Mouse (Mus musculus): ENCODE data around the gene Med27.

Gene Med27

DNA sequence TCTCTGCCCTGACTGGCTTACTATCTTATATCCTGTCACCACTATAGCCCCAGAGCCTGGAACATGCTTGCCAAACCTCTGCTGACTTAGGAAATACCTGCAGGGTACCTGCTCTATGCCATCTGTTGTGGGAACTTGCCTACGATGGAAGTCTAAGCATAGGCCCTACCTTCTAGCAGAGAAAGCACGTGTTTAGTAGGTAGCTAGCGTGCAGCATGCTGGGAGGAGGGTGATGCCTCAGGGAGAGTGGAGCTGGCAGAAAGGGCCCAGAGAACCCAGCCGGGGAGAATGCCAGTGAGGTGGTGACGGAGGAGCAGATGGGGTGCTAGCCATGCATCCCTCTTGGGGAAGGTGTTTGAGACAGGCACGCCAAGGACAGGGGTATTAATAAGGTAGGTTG, 89.8 kb downstream of the Med27 start:
- no peak for DNase-seq (ENCODE audit: low spot score in 2 of 2)

DNA sequence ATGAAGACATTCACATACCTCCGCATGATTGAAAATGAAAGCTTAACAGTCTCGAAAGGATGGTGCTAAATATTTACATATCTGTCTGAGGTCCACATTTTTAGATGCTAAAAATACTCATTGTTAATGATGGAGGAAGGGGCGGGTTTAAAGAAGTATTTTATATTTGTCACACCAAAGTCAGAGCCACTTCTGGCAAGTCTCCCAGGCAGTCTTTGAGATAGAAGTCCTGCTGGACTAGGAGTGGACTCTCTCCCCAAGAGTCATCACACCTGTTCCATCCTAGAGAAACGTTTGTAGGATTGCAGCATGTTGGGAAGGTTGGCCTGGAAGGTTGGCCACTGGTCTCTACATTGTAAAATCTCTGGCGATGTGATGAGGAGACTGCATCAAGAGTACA, 90.5 kb downstream of the Med27 start:
- no peak for DNase-seq (ENCODE audit: low spot score in 2 of 2)

DNA sequence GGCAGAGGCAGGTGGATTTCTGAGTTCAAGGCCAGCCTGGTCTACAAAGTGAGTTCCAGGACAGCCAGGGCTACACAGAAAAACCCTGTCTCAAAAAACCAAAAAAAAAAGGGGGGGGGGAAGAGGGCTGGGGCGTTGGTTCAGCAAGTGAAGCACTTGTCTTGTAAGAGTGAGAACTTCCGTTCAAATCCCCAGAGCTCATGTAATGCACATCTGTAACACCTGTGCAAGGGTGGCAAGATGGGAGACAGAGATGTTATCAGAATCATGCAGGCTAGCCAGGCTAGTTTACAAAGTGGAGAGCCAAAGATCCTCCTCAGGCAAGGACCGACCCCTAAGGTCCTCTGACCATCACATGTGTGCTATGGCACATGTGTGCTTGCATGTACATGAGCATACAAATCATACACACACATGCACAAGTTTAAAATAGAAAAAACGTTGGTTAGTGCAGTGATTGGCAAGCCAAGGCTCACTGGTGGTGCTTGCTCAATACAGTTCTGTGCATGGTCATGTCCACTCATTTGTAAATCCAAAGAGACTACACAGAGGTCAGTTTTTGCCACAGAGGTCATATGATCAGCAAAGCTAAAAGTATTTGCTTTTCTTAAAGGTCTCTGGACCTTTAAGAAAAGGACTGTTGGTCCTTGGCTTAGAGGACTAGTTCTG, 91.4 kb downstream of the Med27 start:
- DNase-seq (ENCODE audit: low spot score in 2 of 2): no peak

DNA sequence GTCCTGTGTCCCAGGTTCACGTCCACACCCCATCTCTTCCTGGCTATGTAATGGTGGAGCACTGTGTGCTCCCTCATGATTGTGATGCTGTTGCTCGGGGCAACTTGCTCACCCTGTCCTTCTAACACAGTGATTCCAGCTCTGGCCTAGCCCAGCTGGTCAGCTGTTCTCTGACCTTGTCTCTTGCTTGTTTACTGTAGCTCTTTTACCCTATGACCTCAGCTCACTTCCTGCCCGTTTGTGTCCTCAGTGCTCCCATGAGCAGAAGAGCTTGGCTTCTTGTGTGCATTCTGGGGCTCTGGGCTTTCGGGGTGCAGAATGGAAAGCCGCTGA, 91.9 kb downstream of the Med27 start:
- DNase-seq (ENCODE audit: low spot score in 2 of 2): no peak

DNA sequence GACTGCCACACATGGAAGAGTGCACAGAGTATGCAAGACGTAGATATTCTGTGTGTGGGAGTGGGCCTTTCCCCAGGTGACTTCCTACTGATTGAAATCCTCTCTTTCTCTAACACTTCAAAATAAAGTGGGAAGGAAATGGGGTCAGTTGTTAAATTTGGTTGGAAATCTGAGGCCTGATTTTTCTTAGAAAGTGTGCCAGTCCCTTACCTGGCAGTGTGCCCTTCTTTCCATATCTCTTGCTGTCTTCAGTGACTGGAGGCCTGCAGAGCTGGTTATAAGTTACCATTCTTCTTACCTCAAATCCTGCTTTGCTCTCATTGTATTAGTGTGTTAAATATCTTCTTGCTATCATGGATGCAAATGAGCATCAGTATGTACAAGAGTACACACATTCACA, 92.4 kb downstream of the Med27 start:
- no peak for DNase-seq (ENCODE audit: low spot score in 2 of 2)

DNA sequence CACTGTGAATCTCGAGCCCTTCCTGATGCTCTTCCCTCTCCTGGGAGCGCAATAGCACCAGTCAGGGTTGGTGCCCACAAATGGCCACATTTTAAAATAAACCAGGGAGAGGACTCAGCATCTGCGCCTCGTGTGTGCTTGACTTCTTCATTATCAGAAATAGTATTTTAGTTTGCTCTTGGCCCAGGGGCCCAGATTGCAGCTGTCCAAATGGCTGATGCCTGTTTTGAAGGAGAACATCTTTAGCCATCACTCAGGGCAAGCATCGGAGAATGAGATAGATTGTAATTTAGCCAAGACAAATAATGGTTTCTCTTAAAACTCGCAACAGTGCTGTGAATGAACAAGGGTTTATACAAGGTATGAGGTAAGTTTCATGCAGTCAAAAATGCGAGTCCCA, 92.8 kb downstream of the Med27 start:
- DNase-seq (ENCODE audit: low spot score in 2 of 2): no peak

DNA sequence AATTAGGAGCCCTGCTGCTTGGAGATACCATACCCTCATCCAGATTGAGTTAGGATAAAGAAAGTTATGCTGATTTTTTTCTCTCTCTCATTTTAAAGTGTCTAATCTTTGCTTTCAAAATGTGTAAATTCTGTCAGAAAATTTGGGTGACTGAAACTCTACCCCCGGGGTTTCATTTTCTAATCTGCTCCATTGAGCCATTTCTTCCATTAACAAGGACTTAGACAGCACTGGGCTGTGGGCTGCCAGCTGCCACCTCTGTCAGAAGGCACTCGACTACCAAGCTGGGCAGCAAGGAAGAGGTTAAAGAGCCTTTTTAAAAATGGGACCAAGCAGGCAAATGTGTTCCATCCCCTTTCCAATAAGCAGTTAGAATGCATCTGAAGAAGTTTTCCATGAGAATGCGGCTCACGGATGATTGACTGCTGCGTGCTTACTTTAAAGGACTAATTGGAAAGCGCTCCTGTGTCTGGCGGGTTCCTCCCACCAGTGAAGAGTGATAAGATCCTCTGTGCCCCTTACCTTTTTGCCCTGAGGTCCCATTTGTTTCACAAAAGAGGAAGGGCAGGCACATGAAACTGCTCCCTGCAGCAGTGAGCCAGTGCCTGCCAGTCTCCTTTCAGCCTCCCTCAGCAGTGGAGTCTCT, 93.4 kb downstream of the Med27 start:
- DNase-seq (ENCODE audit: low spot score in 2 of 2): no peak

DNA sequence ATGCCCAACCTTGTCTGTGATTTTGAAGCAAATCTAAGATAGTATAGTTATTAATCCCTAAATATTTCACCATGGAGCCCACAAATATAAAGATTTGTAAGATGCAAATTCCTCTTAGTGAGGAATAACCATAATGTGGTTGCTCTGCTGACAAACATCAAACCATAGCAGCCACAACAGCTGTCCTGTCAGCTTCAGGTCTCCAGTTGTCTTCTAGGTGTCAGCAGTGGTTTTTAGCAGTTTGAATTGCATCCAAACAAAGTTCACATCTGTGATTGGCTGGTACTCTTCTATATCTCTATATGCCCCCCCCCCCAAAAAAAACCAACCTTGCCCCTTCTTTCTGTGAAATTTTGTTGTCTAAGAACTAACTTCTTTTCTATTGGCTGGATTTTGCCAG, 95.7 kb downstream of the Med27 start:
- no peak for DNase-seq (ENCODE audit: low spot score in 2 of 2)

DNA sequence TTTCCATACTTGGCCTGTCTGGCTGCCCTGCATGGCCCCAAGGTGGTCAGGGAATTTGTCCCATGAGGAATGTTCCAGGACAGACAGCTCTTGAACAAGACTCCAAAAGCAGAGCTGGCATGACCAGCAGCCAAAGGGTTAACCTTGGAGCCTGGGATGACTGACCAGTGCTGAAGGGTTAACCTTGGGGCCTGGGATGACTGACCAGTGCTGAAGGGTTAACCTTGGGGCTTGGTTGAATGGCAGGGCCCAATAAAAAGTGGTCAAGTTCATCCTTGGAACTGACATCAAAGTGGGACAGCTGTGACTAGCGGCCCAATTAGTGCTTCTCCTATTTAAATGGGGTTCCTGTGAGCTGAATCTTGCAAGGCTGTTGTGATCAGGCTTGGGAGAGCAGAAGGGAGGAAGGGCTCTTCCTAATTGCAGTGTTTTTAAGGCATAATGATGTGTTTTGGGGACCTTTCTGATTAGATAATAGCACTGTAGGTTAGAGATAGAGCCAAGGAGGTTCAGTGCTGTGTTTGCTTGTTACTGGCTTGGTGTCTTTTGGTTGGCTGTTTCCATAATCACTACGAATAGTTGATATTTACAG, 97.1 kb downstream of the Med27 start:
- no peak for DNase-seq (ENCODE audit: low spot score in 2 of 2)

DNA sequence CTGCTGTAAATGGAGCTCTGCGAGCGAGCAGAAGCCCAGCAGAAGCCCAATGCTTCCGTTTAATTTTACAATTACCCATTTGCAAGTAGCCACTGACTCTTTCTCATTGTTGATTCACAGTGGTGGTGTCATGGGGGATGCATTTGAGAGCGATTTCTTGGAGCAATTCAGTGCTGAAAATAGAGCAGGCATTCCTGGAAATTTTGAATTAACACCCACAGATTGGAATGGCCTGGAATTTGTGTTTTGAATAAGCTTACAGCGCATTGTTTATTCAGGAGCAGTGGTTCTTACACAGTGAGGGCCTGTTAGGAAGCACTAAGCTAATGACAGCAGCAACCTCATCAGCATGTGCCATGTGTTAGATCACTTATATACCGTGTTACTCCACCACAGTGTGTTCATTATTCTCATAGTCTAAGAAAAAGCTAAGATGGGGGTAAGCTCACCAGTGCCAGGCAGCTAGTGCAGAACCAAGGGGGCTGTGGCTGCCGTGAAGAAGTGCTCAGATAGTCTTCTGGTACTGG, 101.9 kb downstream of the Med27 start:
- no peak for DNase-seq (ENCODE audit: low spot score in 2 of 2)

DNA sequence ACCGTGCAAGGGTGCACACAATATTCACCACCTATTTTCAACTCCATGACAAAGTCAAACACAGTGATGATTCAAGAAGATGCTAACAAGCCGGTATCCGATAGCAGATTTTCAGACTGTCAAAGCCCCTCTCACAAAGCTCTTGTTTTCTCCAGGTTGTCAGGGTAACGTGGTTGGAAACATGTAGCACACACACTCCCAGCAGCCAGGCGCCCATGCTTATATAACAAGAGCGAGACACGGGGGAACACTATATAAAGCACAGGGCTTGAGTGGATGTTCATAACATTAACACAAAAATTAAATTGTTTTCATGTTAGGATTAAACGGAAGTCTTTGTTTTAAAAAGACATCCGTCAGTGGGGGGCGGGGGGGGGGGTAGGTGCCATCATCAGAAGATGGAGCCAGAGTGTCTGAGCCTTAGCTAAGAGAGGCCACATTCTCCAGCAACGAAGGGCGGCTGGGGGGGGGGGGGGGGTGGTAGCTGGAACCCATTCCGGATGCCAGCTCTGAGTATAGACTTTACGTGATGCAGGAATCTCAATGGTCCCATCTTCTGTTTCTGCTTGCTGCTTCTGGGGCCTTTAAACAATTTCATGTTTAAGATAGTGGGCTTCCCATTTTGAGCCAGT, 104.9 kb downstream of the Med27 start:
- no peak for DNase-seq (ENCODE audit: low spot score in 2 of 2)

DNA sequence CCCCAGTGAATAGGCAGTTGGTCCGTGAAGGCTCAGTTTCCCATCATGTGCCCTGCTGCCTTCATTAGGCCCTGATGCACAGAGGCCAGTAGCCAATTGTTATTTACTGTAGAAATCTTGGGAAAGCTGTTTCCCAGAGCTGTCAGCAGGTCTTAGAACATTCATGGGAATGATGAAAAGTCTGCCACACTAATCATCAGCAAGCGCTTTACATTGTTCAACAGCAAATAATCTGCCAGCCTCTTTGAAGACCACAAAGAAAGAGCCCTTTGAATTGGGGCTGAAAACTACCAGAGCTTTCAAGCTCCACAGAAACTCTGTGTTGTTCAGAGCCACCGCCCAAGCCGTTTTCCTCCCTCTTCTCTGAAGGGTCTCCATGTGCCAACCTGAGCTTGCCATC, 106.8 kb downstream of the Med27 start:
- DNase-seq (ENCODE audit: low spot score in 2 of 2): no peak

DNA sequence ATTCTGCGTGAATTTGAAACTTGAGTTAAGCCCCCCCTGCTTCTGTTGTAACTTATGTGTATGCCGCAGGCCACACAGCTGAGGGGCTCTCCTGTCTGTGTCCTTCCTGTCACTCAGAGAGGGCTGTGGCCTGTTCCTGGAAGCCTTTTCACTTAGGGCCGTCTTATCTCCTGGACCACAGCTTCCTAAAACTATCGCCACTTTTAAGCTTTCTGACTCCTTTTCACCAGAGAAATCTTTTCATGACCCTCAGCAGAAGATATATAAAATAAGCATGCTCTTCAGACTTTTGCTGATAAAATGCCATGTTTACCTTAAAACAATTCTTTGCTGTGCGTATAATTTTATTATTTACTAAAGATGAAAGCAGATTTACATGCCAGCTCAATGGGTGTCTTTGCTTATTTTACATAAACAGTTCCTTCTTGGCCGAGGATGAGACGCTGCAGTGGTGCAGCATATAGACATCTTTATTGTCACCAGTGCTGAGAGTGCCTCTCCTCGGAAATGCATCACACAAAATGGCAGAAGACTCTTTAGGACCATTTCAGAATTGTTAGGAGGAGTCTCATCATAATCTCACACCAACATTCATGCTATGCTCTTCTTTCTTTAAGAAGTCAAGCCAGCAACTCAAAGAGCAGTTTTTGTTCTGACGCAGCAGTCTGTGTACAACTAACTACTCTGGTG, 110.2 kb downstream of the Med27 start:
- no peak for DNase-seq (ENCODE audit: low spot score in 2 of 2)

DNA sequence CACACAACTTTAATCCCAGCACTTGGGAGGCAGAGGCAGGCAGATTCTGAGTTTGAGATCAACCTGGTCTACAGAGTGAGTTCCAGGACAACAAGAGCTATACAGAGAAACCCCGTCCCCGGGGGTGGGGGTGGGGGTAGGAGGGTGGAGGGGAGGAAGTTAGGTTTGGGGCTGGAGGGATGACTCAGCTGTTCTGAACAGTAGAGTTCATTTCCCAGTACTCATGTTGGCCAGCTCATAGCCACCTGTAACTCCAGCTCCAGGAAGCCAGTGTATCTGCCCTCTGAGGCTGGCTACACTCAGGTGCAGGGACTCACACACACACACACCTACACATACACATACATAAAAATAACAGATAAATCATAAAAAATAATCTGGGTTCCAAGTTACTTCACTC, 111.1 kb downstream of the Med27 start:
- DNase-seq (ENCODE audit: low spot score in 2 of 2): no peak

DNA sequence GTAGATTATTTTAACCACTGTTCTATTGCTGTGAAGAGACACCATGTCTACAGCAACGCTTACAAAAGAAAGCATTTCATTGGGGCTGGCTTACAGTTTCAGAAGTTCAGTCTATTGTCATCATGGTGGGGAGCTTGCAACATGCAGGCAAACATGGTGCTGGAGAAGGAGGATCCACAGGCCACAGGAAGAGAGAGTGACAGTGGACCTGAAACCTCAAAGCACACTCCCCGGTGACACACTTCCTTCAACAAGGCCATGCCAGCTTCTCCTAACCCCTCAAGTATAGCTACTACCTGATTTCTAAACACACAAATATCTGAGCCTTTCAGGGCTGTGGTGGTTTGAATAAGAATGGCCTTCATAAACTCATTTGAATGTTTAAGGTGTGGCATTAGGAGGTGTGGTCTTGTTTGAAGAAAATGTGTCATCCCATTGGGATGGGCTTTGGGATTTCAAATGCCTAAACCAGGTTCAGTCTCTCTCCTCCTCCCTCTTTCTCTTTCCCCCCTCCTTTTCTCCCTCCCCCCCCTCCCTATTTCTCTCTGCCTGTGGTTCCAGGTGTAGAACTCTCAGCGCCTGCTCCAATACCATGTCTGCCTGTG, 111.8 kb downstream of the Med27 start:
- DNase-seq (ENCODE audit: low spot score in 2 of 2): no peak

DNA sequence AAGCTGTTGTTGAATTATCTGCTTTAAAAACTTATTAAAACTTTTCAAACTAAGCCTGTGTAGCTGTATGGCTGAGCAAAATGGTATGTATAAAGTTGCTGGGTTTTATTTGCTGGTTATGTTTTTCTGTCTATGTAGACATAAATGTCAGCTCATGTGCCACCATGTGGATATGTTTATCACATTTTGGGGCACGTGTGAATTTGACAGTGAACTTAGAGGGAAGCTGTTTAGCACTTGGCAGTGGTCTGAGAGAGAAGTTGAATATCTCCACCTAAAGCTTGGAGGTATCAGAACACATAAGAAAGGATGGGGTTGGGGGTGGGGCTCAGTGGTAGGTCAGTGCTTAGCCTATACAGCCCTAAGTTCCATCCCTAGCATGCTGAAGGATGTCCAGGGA, 113.0 kb downstream of the Med27 start:
- DNase-seq (ENCODE audit: low spot score in 2 of 2): no peak

DNA sequence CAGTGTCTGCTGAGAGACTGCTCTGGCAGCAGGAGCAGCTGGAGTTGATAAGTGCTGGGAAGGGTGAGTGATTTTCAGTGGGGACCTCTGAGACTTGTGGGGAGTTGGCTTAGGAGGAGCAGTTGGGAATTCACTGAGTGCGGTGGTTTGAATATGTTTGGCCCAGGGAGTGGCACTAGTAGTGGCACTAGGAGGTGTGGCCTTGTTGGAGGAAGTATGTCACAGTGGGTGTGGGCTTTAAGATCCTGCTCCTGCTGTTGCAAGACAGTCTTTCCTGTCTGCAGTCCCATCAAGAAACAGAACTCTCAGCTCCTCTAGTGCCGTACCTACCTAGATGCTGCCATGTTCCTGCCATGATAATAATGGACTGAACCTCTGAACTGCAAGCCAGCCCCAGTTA, 115.2 kb downstream of the Med27 start:
- no peak for DNase-seq (ENCODE audit: low spot score in 2 of 2)

DNA sequence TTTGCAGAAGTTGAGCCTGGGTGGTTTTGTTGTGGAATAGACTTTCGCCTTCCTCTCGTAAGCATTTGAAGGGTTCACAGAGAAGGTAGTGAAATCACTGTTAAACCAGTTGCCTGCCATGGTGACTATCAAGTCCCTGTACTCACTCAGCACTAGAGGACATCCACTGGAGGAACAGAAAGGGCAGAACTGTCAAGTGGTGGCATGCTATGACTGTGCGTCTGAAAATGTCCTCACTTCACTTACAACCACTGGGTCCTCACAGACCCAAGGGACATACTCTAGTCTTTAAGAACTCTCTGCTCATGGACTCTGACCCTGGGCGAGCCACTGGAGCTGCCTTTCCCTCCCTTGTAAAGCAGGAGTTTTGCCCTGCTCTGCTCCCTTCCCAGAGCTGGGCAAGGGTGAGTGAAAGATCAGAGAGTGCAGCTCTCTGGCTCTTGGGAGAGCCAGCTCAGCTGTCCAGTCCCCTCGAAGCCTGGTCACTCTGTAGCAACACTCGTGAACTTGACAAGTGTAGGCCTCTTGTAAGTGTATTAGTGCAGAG, 116.5 kb downstream of the Med27 start:
- DNase-seq (ENCODE audit: low spot score in 2 of 2): no peak

DNA sequence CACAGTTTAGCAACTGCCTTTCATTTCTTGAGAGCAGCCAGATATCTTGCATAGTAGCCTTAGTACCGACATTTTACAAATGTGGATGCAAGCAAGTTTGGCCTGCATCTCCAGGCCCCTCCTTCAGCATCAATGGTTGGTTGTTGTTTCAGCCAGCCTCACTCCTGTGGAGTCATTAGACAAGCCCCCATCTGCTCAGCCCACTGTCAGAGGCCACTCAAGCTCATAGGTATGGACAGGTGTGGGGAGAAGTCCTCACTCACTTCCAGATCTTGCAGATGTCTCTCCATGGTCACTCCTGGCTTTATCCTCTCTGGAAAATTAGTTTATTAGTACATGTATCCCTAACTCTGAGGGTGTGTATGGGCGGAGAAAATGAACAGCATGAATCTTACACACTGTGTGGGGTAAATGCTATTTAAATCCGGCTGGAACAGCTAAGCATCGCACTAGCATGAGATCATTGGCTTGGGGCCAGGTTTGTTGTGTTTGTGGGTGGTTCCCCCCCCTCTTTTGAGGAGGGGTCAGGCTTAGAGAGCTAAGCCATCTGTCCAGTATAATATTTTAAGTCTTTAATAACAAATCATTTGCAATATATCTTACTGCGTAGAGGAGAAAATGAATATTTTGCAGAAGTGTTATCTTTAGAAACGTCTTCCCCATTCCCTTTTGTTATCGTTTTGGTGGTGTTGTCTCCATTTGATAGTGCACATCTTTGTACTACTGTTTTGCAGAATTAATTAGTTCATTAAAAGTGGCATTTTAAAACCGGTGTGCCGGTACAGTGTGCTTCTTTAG, 118.4 kb downstream of the Med27 start:
- DNase-seq (ENCODE audit: low spot score in 2 of 2): no peak

DNA sequence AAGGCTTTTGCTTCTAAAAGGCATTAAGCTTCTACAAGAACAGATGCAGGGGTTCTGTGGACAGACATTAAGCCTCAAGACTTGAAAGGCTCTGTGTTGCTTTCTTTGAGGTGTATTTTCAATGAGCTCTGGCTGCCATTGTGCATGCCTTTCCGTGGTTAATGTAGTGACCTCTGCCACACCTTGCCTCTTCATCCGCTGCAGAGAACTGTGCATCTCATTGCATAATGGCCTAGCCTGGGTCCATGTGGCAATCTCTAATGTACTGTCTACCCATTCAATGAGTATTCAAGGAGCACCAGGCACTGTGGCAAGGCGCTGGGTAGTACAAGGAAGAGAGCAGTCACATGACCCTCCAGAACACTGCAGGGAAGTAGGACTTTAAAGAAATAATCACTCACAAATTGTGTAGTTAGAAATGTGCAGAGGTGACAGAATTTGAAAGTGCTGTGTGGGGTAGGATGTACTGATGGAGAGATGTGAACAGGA, 119.1 kb downstream of the Med27 start:
- no peak for DNase-seq (ENCODE audit: low spot score in 2 of 2)

DNA sequence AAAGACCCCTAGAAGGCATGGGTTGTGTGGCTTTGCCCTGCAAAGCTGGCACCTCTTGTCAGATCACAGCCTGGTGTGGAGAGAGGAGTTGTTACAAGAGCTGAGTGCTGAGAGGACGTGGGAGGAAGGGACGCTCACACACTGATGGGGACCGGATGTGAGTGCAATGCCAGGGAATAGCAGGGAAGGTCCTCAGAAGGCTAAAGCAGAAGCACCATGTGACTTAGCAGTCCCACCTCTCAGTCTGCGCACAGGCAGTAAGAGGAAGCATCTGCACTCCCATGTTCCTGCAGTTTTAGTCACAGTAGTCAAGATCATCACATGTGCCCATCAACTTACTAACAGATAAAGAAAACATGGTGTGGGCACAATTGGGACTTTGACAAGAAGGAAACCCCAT, 119.8 kb downstream of the Med27 start:
- DNase-seq (ENCODE audit: low spot score in 2 of 2): no peak
